Mouse (Mus musculus) hindbrain, embryonic 16.5 days (tissue): ENCODE measurements at regions not wholly inside any gene's neighbourhood (a gene's known extent, or its start where the extent isn't known, plus 50 kb on each side); places are given as distances from the start of the nearest gene placed in this dataset.

Experiments
- ATAC-seq: fragments of 200-750 bp; cut with Nextera tagmentation; 2 replicates; pipeline ENCODE4 v1.8.0; 2017; ENCODE audit warnings: moderate TSS enrichment, moderate library complexity
- H3K27ac ChIP-seq: fragments of 300-500 bp; sonication (generic); 2 replicates; pipeline ENCODE4 v1.5.1; 2014; ENCODE audit warnings: low read depth, mild to moderate bottlenecking, control low read depth, low read length, moderate library complexity
- H3K27me3 ChIP-seq: fragments of 300-500 bp; sonication (generic); replicated peaks from 2 replicates; pipeline ENCODE4 v1.6.1; 2014; ENCODE audit warnings: low read length; ENCODE audit not compliant: control insufficient read depth, insufficient read depth
- H3K36me3 ChIP-seq: fragments of 300-500 bp; sonication (generic); 2 replicates; pipeline ENCODE4 v1.6.1; 2014; ENCODE audit warnings: mild to moderate bottlenecking, low read length, moderate library complexity, mixed read lengths; ENCODE audit not compliant: control insufficient read depth, insufficient read depth
- H3K4me1 ChIP-seq: fragments of 300-500 bp; sonication (generic); 2 replicates; pipeline ENCODE4 v1.6.1; 2014; ENCODE audit warnings: low read depth, low read length; ENCODE audit not compliant: control insufficient read depth, insufficient read depth
- H3K4me2 ChIP-seq: fragments of 300-500 bp; sonication (generic); 2 replicates; pipeline ENCODE4 v1.6.1; 2014; ENCODE audit warnings: mild to moderate bottlenecking, low read length, control low read depth, moderate library complexity
- H3K4me3 ChIP-seq: fragments of 300-500 bp; sonication (generic); 2 replicates; pipeline ENCODE4 v1.5.1; 2014; ENCODE audit warnings: mild to moderate bottlenecking, low read length, control low read depth, moderate library complexity
- H3K9ac ChIP-seq: fragments of 300-500 bp; sonication (generic); 2 replicates; pipeline ENCODE4 v1.6.1; 2014; ENCODE audit warnings: low read depth, mild to moderate bottlenecking, control low read depth, low read length, moderate library complexity
- H3K9me3 ChIP-seq: fragments of 300-500 bp; sonication (generic); 2 replicates; pipeline ENCODE4 v1.6.1; 2014; ENCODE audit warnings: mild to moderate bottlenecking, low read length, moderate library complexity; ENCODE audit not compliant: control insufficient read depth
- WGBS: fragments of 180-500 bp; shearing (Covaris S2); extraction: QIAGEN DNeasy Blood & Tissue Kit; methylation state at CpG from one replicate; pipeline ENCODE4 v1.1.7; 2014; 5-methylcytosine and 5-hydroxymethylcytosine counted together

- H3K36me3 ChIP-seq, result no peaks in the 10 kb centered on the region
- no peaks in the 10 kb centered on the region for H3K4me1 ChIP-seq
- no peak overlapping the region for H3K4me3 ChIP-seq
- H3K4me2 ChIP-seq, result no peak overlapping the region
- H3K27me3 ChIP-seq, result no peaks in the 10 kb centered on the region
- ATAC-seq, result no peak
- H3K27ac ChIP-seq, result no peak overlapping the region
- 88% methylated on average over 4 of the region's 4 CpGs for WGBS
- H3K9me3 ChIP-seq, result no peaks in the 10 kb centered on the region
- no peak overlapping the region for H3K9ac ChIP-seq
Observed at GRCm38 (mm10) chr10:99825881-99826280, 66.4 kb upstream of the Csl start.

GRCm38 (mm10) chr10:99812069-99812650 lies 52.7 kb upstream of the Csl start:
- H3K9me3 ChIP-seq, result no peaks in the 10 kb centered on the region
- H3K4me1 ChIP-seq, result no peaks in the 10 kb centered on the region
- no peaks in the 10 kb centered on the region for H3K27me3 ChIP-seq
- H3K27ac ChIP-seq, result no peak overlapping the region
- no peak overlapping the region for H3K4me3 ChIP-seq
- no peak for ATAC-seq
- H3K4me2 ChIP-seq, result no peak overlapping the region
- H3K9ac ChIP-seq, result no peak overlapping the region
- 73% methylated on average over 7 of the region's 7 CpGs for WGBS
- H3K36me3 ChIP-seq, result no peaks in the 10 kb centered on the region

- no peak overlapping the region for H3K27ac ChIP-seq
- H3K36me3 ChIP-seq, result no peaks in the 10 kb centered on the region
- no peak for ATAC-seq
- H3K9ac ChIP-seq, result no peak overlapping the region
- H3K4me1 ChIP-seq, result no peaks in the 10 kb centered on the region
- no peak overlapping the region for H3K4me2 ChIP-seq
- WGBS, result 84% methylated on average over 1 of the region's 1 CpGs
- H3K9me3 ChIP-seq, result no peaks in the 10 kb centered on the region
- H3K27me3 ChIP-seq, result no peaks in the 10 kb centered on the region
- H3K4me3 ChIP-seq, result no peak overlapping the region
Observed at GRCm38 (mm10) chr10:99811430-99811829, 52.0 kb upstream of the Csl start.
